Mouse (Mus musculus) MEL (cell line): ENCODE results near the gene Rnf7. TPM values are rescaled to one million over a fixed set of nuclear protein-coding genes. Genes with fewer than 3 reads are reported as not detected.

Experiments
- DNase-seq: peaks from one replicate; pipeline ENCODE4 v3.0.0; 2011; ENCODE audit warnings: low read depth, low spot score
- H3K27ac ChIP-seq: 2 replicates; pipeline ENCODE4 v1.5.1; 2012; ENCODE audit warnings: low read depth, mild to moderate bottlenecking, control low read depth, low read length, moderate library complexity; ENCODE audit not compliant: control insufficient read depth
- H3K27me3 ChIP-seq, 2 experiments: fragments of 150-350 bp in 1 of 2; sonication (generic) in 1 of 2; 2 replicates each; pipeline ENCODE4 v1.6.1; 2012; ENCODE audit warnings: low read length in 2 of 2, mild to moderate bottlenecking in 2 of 2, improper control_type of control experiment in 1 of 2, moderate library complexity in 1 of 2; ENCODE audit not compliant: insufficient read depth in 2 of 2, control insufficient read depth in 1 of 2
- H3K36me3 ChIP-seq, 2 experiments: 2 replicates each; pipeline ENCODE4 v1.6.1; 2012 to 2014; ENCODE audit warnings: low read length in 2 of 2, improper control_type of control experiment in 1 of 2, inconsistent platforms in 1 of 2, mild to moderate bottlenecking in 1 of 2; ENCODE audit not compliant: insufficient read depth in 2 of 2, control insufficient read depth in 1 of 2
- H3K4me1 ChIP-seq, 2 experiments: fragments of 150-350 bp in 1 of 2; sonication (generic) in 1 of 2; 2 replicates each; pipeline ENCODE4 v1.6.1; 2012; ENCODE audit warnings: low read length in 2 of 2, improper control_type of control experiment in 1 of 2, mild to moderate bottlenecking in 1 of 2; ENCODE audit not compliant: insufficient read depth in 2 of 2, control insufficient read depth in 1 of 2
- H3K4me3 ChIP-seq, 2 experiments: fragments of 150-350 bp in 1 of 2; sonication (generic) in 1 of 2; 2 replicates each; pipeline ENCODE4 v1.5.1; 2012; ENCODE audit warnings: low read depth in 2 of 2, low read length in 2 of 2, mild to moderate bottlenecking in 2 of 2, moderate library complexity in 2 of 2, control low read depth in 1 of 2, improper control_type of control experiment in 1 of 2; ENCODE audit not compliant: control insufficient read depth in 1 of 2, insufficient read depth in 1 of 2
- H3K79me2 ChIP-seq: 2 replicates; pipeline ENCODE4 v1.6.1; 2012; ENCODE audit warnings: mild to moderate bottlenecking, low read length, moderate library complexity; ENCODE audit not compliant: control insufficient read depth, poor library complexity, insufficient read depth
- H3K9ac ChIP-seq: 2 replicates; pipeline ENCODE4 v1.6.1; 2012; ENCODE audit warnings: low read depth, mild to moderate bottlenecking, control low read depth, low read length, moderate library complexity; ENCODE audit not compliant: control insufficient read depth, poor library complexity, severe bottlenecking
- H3K9me3 ChIP-seq: fragments of 150-350 bp; sonication (generic); replicated peaks from 2 replicates; pipeline ENCODE4 v1.6.1; 2012; ENCODE audit warnings: mild to moderate bottlenecking, low read length, improper control_type of control experiment, moderate library complexity; ENCODE audit not compliant: insufficient read depth
- ETS1 ChIP-seq: IDR thresholded peaks from 2 replicates; pipeline ENCODE4 v1.6.1; 2012; ENCODE audit warnings: low read depth, mild to moderate bottlenecking, inconsistent platforms, low read length, improper control_type of control experiment, moderate library complexity
- GABPA ChIP-seq: IDR thresholded peaks from 2 replicates; pipeline ENCODE4 v1.6.1; 2012; ENCODE audit warnings: low read depth, mild to moderate bottlenecking, inconsistent platforms, low read length, improper control_type of control experiment, moderate library complexity
- SIN3A ChIP-seq: IDR thresholded peaks from 2 replicates; pipeline ENCODE4 v1.6.1; 2012; ENCODE audit warnings: low read length, improper control_type of control experiment, inconsistent platforms
- TCF12 ChIP-seq: IDR thresholded peaks from 2 replicates; pipeline ENCODE4 v1.6.1; 2014; ENCODE audit warnings: low read depth, mild to moderate bottlenecking, inconsistent platforms, low read length, improper control_type of control experiment, moderate library complexity
- ZMIZ1 ChIP-seq: IDR thresholded peaks from 2 replicates; pipeline ENCODE4 v1.6.1; 2012; ENCODE audit warnings: low read depth, mild to moderate bottlenecking, inconsistent platforms, low read length, improper control_type of control experiment, moderate library complexity
- polyA plus RNA-seq, 2 experiments: library from polyadenylated mRNA; stranded (reverse) in 1 of 2; unstranded in 1 of 2; fragments of >175 nt in 1 of 2; fragments of >200 nt in 1 of 2; gene quantifications; 2 replicates each; pipeline versions ENCODE4 v1.2.1 to v1.2.4; 2012; ENCODE audit warnings: low replicate concordance in 2 of 2, low read depth in 1 of 2; ENCODE audit not compliant: insufficient read length in 2 of 2, insufficient read depth in 1 of 2, missing spikeins in 1 of 2
- total RNA-seq: library from RNA; depleted of rRNA; stranded (reverse); fragments of 300-350 nt; gene quantifications from 2 replicates; pipeline ENCODE4 v1.2.3, GENCODE M21; 2012

The Rnf7 gene
- total and polyA plus RNA-seq, 3 experiments, result 105 to 157 TPM; not detected in 1

DNA sequence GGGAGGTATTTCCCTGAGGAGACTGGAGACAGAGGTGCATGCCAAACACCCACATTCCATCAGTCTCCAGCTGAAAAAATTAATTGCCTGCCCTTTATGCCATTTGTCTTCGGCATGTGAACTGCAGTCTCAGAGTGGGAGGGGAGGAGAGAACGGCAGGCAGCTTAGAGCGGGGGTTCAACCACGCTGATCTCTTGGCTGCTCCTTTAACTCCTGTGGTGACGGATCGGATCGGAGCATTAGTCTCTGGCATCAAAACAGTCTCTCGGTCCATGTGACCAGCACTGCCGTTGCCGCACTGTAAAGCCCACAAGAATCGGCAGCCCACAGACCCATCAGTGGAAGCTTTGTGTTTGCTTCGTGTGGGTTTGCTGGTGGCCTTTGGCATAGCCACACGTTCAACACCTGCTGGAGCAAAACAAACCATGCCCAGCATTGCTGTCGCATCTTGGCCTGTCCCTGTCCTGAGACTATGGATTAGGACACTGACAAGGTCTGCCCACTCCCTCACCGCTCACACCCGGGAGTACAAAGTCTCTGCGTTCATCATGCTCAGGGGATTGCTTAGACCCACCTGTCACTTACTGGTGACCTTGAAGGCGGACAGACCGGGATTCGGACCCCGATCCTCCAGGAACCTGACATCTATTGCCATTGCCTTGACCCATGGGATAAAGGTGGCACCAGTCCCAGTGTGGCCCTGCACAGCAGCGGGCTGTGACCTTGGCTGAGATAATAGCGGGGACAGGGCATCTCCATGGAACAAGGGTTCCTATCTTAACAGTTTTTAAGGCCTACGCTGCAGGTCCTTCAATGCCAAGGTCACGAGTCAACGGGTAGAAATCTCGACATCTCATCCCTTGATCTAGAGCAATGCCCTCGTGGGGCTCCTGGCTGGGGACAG, 41.3 kb downstream of the Rnf7 start:
- H3K9ac ChIP-seq, result peak overlapping the region; percentile 71
- no peaks in the 10 kb centered on the region; a peak in 1 of 4 replicates for H3K27me3 ChIP-seq
- H3K27ac ChIP-seq, result no peak overlapping the region
- no peaks in the 10 kb centered on the region for H3K9me3 ChIP-seq
- H3K4me3 ChIP-seq, result peak overlapping the region; percentile 72 to 81
- no peaks in the 10 kb centered on the region for H3K36me3 ChIP-seq
- H3K79me2 ChIP-seq, result no peaks in the 10 kb centered on the region; the same call in 1 of the 2 replicates
- no peak for DNase-seq
- peaks cover 0 to 10% of the 10 kb centered on the region in 2 experiments; a peak in 2 of 4 replicates for H3K4me1 ChIP-seq
- TF ChIP-seq GABPA (no peak), ETS1 (0 out of 2 replicates have a peak, but pooled peaks have one; percentile 7)

DNA sequence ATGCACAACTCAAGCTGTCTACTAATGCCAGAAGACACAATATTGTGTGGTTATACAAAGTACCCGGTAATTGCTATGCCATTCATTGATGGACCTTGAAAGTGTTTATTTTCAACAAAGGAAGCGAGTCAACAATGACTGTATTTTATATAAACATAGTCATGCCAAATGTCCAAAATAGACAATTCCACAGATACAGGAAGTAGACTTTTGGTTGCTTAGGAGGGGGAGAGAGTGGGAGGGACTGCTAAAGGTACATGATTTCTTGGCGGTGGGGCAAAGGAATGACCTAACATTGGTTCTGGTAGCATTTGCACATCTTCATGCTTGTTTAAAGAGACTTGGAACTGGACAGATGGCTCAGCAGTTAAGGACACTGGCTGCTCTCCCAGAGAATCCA, 45.9 kb downstream of the Rnf7 start:
- H3K4me1 ChIP-seq, result peaks cover 0 to 5% of the 10 kb centered on the region in 2 experiments; a peak in 1 of 4 replicates
- no peaks in the 10 kb centered on the region for H3K36me3 ChIP-seq
- H3K4me3 ChIP-seq, result no peak overlapping the region
- H3K27ac ChIP-seq, result no peak overlapping the region
- DNase-seq, result no peak
- no peaks in the 10 kb centered on the region for H3K79me2 ChIP-seq
- peaks cover 0 to 1% of the 10 kb centered on the region in 2 experiments; a peak in 1 of 4 replicates for H3K27me3 ChIP-seq
- TF ChIP-seq TCF12, result no peak
- H3K9me3 ChIP-seq, result no peaks in the 10 kb centered on the region
- H3K9ac ChIP-seq, result no peak overlapping the region

DNA sequence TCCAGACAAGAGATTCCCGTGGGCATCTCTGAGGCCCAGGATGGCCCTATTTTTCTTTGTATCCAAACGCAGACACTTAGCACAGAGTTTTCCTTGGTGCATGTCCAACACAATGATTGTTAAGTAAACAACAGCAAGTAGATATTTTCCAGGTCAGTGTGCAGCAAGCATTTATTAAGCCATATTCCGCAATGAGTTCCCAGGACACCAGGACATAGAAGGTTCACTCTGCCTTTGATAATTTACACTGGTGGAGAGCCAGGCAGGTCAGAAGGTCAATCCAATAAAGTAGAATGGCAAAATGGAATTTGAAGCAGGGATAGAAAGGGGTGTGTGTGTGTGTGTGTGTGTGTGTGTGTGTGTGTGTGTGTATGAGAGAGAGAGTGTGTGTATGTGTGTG, 47.4 kb downstream of the Rnf7 start:
- no peaks in the 10 kb centered on the region for H3K4me1 ChIP-seq
- TF ChIP-seq SIN3A (no peak), ZMIZ1 (no peak)
- TF ChIP-seq, all 39 proteins: peak for 0
- H3K9ac ChIP-seq, result no peak overlapping the region
- no peaks in the 10 kb centered on the region for H3K79me2 ChIP-seq
- no peak overlapping the region for H3K4me3 ChIP-seq
- H3K36me3 ChIP-seq, result no peaks in the 10 kb centered on the region
- no peak for DNase-seq
- no peaks in the 10 kb centered on the region for H3K9me3 ChIP-seq
- peaks cover 0 to 1% of the 10 kb centered on the region in 2 experiments; a peak in 1 of 4 replicates for H3K27me3 ChIP-seq
- H3K27ac ChIP-seq, result no peak overlapping the region
